Mouse (Mus musculus): ENCODE measurements at regions not wholly inside any gene's neighbourhood (a gene's known extent, or its start where the extent isn't known, plus 50 kb on each side); places are given as distances from the start of the nearest gene placed in this dataset.

GRCm38 (mm10) chr1:184493811-184494210, 238.6 kb downstream of the Hlx start:
- WGBS, result 80% methylated on average over 8 of the region's 8 CpGs
- TF ChIP-seq POLR2A (IDR thresholded peaks at IDR 0.05; ENCODE audit: borderline replicate concordance, control insufficient read depth, low read depth, low read length) (no peak), CTCF (IDR thresholded peaks at IDR 0.05; ENCODE audit: control insufficient read depth, insufficient read depth, low read length) (no peak)
- no peak overlapping the region for H3K4me3 ChIP-seq (replicated peaks; ENCODE audit: control insufficient read depth, low read depth, low read length)
- H3K4me1 ChIP-seq (ENCODE audit: control insufficient read depth, insufficient read depth, low read length), result peaks cover 1% of the 10 kb centered on the region; the same call in 1 of the 2 replicates
- no peak overlapping the region for H3K27ac ChIP-seq (ENCODE audit: control insufficient read depth, insufficient read depth, low read depth, low read length, poor library complexity)

- Histone ChIP-seq H3K4me1 (ENCODE audit: control insufficient read depth, insufficient read depth, low read length) (peaks cover 1% of the 10 kb centered on the region; the same call in 1 of the 2 replicates), H3K27ac (ENCODE audit: control insufficient read depth, insufficient read depth, low read depth, low read length, poor library complexity) (no peak overlapping the region), H3K4me3 (replicated peaks; ENCODE audit: control insufficient read depth, low read depth, low read length) (no peak overlapping the region)
- TF ChIP-seq CTCF (IDR thresholded peaks at IDR 0.05; ENCODE audit: control insufficient read depth, insufficient read depth, low read length), result no peak
- no peak for TF ChIP-seq POLR2A (IDR thresholded peaks at IDR 0.05; ENCODE audit: borderline replicate concordance, control insufficient read depth, low read depth, low read length)
- WGBS, result 77% methylated on average over 3 of the region's 3 CpGs
Observed at GRCm38 (mm10) chr1:184492115-184492514, 240.3 kb downstream of the Hlx start.

DNA sequence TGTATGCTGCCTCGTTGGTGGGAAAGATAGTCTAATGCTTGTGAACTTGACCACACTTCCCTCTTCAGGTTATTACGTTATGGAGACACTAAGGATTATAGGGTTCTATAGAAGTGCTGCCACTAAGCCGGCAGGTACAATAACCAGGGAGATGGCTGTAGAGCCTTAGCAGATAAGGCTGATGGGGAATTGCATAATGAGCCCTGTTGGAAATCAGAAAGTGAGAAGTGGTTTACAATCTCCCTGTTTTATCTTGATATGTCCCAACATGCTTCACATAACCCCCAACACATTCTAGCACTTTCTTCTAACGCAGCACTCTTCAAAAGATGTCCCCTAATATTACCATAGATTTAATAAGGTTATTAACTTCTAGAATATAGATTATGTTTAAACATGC, 241.2 kb downstream of the Hlx start:
- peaks cover 1% of the 10 kb centered on the region; the same call in 1 of the 2 replicates for H3K4me1 ChIP-seq (ENCODE audit: control insufficient read depth, insufficient read depth, low read length)
- H3K27ac ChIP-seq (ENCODE audit: control insufficient read depth, insufficient read depth, low read depth, low read length, poor library complexity), result no peak overlapping the region
- H3K4me3 ChIP-seq (replicated peaks; ENCODE audit: control insufficient read depth, low read depth, low read length), result no peak overlapping the region
- WGBS, result 26% methylated on average over 4 of the region's 4 CpGs
- TF ChIP-seq POLR2A (IDR thresholded peaks at IDR 0.05; ENCODE audit: borderline replicate concordance, control insufficient read depth, low read depth, low read length) (no peak), CTCF (IDR thresholded peaks at IDR 0.05; ENCODE audit: control insufficient read depth, insufficient read depth, low read length) (no peak)

DNA sequence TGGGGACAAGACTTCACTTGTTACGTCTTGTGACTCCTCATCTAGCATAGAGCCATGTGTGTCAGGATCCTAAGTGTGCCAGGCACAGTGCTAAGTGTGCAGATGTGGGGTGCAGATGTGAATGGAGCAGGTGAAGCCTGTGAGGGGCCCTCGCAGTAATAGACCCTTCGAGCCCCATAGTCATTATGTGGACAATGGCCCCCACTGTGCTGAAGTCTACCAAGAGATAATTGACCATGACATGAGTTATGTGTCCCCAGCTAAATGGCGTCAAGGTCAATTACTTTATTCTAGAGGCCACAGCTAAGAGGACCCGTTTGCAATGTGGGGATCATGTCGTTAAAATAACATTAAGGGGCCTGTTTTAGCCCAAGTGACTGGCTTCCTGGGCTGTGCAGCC, 245.0 kb downstream of the Hlx start:
- Histone ChIP-seq H3K4me1 (ENCODE audit: control insufficient read depth, insufficient read depth, low read length) (peaks cover 1% of the 10 kb centered on the region; the same call in 1 of the 2 replicates), H3K4me3 (replicated peaks; ENCODE audit: control insufficient read depth, low read depth, low read length) (no peak overlapping the region), H3K27ac (ENCODE audit: control insufficient read depth, insufficient read depth, low read depth, low read length, poor library complexity) (no peak overlapping the region)
- whole genome bisulfite sequencing, result 74% methylated on average over 6 of the region's 6 CpGs
- no peak for TF ChIP-seq CTCF (IDR thresholded peaks at IDR 0.05; ENCODE audit: control insufficient read depth, insufficient read depth, low read length)
- no peak for TF ChIP-seq POLR2A (IDR thresholded peaks at IDR 0.05; ENCODE audit: borderline replicate concordance, control insufficient read depth, low read depth, low read length)

DNA sequence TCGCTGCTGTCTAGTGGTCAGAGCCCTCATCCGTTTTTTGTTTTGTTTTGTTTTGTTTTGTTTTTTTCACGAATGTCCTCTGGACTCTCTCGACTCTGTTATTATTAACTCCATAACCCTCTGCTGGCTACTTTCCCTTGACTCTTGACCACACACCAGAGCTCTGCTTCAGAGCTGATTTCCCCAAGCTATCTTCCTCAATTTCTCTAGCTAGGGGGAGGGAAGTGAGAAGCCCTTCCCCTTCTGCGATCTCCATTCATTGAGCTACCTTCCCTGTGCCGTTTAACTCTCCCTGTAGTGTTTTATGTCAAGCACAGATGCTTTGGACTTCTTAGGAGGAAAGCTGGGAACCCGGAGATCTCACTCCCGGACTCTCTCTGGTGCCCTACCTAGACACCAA, 247.6 kb downstream of the Hlx start:
- H3K27ac ChIP-seq (ENCODE audit: control insufficient read depth, insufficient read depth, low read depth, low read length, poor library complexity), result no peak overlapping the region; the same call in 1 of the 2 replicates
- WGBS, result 34% methylated on average over 8 of the region's 8 CpGs
- TF ChIP-seq CTCF (IDR thresholded peaks at IDR 0.05; ENCODE audit: control insufficient read depth, insufficient read depth, low read length) (no peak), POLR2A (IDR thresholded peaks at IDR 0.05; ENCODE audit: borderline replicate concordance, control insufficient read depth, low read depth, low read length) (no peak)

DNA sequence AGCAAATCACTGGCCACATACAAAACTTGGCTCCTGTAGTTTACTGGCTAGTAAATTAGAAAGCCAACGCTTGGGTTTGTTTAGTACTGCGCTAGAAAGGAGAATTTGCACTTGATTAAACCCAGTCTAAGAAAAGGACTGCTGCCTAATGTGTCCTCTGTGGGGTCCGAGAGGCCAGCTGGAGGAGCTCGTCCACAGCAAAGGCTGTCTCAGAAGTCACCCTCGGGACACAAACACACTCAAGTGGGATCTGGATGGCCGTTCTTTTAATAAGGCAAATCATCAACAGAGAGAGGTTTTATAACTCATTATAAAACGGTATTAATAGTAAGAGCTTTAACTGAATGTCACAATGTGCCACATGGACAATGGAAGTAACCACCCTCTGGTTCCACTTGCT, 249.0 kb downstream of the Hlx start:
- no peak for TF ChIP-seq CTCF (IDR thresholded peaks at IDR 0.05; ENCODE audit: control insufficient read depth, insufficient read depth, low read length)
- no peak for TF ChIP-seq POLR2A (IDR thresholded peaks at IDR 0.05; ENCODE audit: borderline replicate concordance, control insufficient read depth, low read depth, low read length)
- Histone ChIP-seq H3K4me3 (replicated peaks; ENCODE audit: control insufficient read depth, low read depth, low read length) (no peak overlapping the region), H3K27ac (ENCODE audit: control insufficient read depth, insufficient read depth, low read depth, low read length, poor library complexity) (no peak overlapping the region), H3K4me1 (ENCODE audit: control insufficient read depth, insufficient read depth, low read length) (peaks cover 5% of the 10 kb centered on the region; the same call in 1 of the 2 replicates)
- WGBS, result 80% methylated on average over 7 of the region's 7 CpGs

More for the DNA sequence above, 247.6 kb downstream of the Hlx start:
- no peak overlapping the region for H3K4me3 ChIP-seq (replicated peaks; ENCODE audit: control insufficient read depth, low read depth, low read length)
- H3K4me1 ChIP-seq (ENCODE audit: control insufficient read depth, insufficient read depth, low read length), result peaks cover 2% of the 10 kb centered on the region; the same call in 1 of the 2 replicates

DNA sequence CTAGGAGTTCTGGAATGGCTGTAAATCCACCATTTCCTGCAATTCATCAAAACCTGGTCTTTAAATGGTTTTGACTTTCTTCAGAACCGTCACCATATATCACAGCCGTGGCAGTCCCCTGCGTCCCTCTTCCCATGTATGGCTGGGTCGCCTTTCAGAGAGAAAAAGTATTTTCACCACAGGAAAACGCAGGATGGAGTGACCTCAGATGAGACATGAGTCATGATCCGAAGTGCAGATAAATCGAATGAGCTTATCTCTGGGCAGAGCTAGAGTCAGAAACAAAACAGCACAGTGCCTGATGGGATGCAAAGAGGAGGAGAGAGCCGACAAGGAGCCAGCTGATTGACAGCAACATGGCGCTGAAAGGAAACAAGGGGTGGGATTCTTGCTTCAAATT, 250.4 kb downstream of the Hlx start:
- 65% methylated on average over 9 of the region's 9 CpGs for WGBS
- Histone ChIP-seq H3K27ac (ENCODE audit: control insufficient read depth, insufficient read depth, low read depth, low read length, poor library complexity) (no peak overlapping the region), H3K4me3 (replicated peaks; ENCODE audit: control insufficient read depth, low read depth, low read length) (no peak overlapping the region), H3K4me1 (ENCODE audit: control insufficient read depth, insufficient read depth, low read length) (peaks cover 6% of the 10 kb centered on the region; the same call in 1 of the 2 replicates)
- TF ChIP-seq POLR2A (IDR thresholded peaks at IDR 0.05; ENCODE audit: borderline replicate concordance, control insufficient read depth, low read depth, low read length) (no peak), CTCF (IDR thresholded peaks at IDR 0.05; ENCODE audit: control insufficient read depth, insufficient read depth, low read length) (no peak)

DNA sequence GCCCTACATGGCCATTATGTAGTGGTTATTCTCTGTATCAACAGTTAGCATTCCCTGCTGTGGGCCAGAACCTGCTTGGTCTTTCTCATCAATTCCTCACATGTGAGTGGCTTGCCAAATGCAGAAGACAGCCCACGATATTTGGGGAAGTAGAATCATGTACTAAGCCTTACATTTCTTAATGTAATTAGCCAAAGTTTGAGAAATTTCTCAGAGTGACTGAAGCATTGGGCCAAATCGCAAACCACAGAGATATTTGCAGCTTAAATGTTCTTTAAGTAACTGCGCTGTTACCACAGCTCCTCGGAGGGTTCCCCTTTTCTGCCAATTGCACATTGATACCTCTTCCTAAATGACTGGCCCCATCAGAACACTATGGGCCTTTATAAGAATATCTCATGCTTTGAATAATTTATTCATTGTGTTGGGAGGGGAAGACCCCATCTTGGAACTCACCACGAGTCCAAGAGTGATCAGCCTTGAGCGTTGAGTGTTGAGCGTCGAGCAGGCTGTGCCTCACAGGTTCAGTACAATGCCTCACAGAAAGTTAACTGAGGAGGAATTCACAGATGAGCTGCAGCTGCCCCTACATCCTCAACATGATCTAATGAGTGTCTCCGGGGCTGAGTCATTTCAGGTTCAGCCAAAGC, 251.7 kb downstream of the Hlx start:
- TF ChIP-seq POLR2A (IDR thresholded peaks at IDR 0.05; ENCODE audit: borderline replicate concordance, control insufficient read depth, low read depth, low read length) (no peak), CTCF (IDR thresholded peaks at IDR 0.05; ENCODE audit: control insufficient read depth, insufficient read depth, low read length) (no peak)
- 19% methylated on average over 9 of the region's 9 CpGs for WGBS
- Histone ChIP-seq H3K4me1 (ENCODE audit: control insufficient read depth, insufficient read depth, low read length) (peaks cover 6% of the 10 kb centered on the region; the same call in 1 of the 2 replicates), H3K4me3 (replicated peaks; ENCODE audit: control insufficient read depth, low read depth, low read length) (no peak overlapping the region), H3K27ac (ENCODE audit: control insufficient read depth, insufficient read depth, low read depth, low read length, poor library complexity) (peak overlapping the region; percentile 86)

Data from bone marrow, adult 2 months (tissue).